Mouse (Mus musculus): ENCODE results near the gene Gm49384. TPM values are rescaled to one million over a fixed set of nuclear protein-coding genes. Genes with fewer than 3 reads are reported as not detected.
A peak's percentile ranks its signal among the peaks of the same experiment; 100 is the strongest.

Gm49384 gene
- polyA plus RNA-seq, 1 experiment from 2014 or later: 20.8 TPM

DNA sequence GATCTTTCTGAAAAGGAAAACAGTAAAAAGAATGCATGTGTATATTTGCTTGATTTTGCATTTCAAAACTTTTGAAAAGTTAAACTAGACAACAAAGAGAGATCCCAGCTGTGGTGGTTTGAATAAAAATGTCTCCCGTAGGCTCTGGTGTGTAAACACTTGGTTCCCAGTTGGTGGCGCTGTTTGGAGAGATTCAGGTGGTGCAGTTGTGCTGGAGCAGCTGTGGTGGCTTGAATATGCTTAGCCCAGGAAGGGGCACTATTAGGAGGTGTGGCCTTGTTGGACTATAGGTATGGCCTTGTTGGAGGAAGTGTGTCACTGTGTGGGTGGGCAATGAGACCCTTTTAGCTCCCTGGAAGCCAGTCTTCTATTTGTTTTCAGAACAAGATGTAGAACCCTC is 25.2 kb upstream of the Gm49384 start:
- H3K27me3 ChIP-seq (ENCODE audit: control insufficient read depth, insufficient read depth, low read length): no peaks in the 10 kb centered on the region
- no peak for ATAC-seq (ENCODE audit: insufficient read depth, low FRiP score)
- no peak overlapping the region for H3K9ac ChIP-seq (ENCODE audit: low read length)
- peaks cover 9% of the 10 kb centered on the region; the same call in 1 of the 2 replicates for H3K4me1 ChIP-seq (ENCODE audit: control insufficient read depth, insufficient read depth, low read length)
- no peak overlapping the region for H3K4me3 ChIP-seq (replicated peaks; ENCODE audit: low read length)
- H3K36me3 ChIP-seq (ENCODE audit: control insufficient read depth, insufficient read depth, low read length): no peaks in the 10 kb centered on the region
- H3K4me2 ChIP-seq (ENCODE audit: low read depth, low read length): no peak overlapping the region
- no peaks in the 10 kb centered on the region for H3K9me3 ChIP-seq (replicated peaks; ENCODE audit: control insufficient read depth, low read length)
- 65% methylated on average over 2 of the region's 2 CpGs for WGBS
- H3K27ac ChIP-seq (ENCODE audit: low read length): no peak overlapping the region

- H3K4me2 ChIP-seq (ENCODE audit: low read depth, low read length): peak within 1 kb of the TSS; percentile 62
- H3K9me3 ChIP-seq (replicated peaks; ENCODE audit: control insufficient read depth, low read length): no peaks in the 10 kb centered on the region
- H3K27ac ChIP-seq (ENCODE audit: low read length): peak within 1 kb of the TSS; percentile 91
- WGBS: under 1% methylated on average over 37 of the region's 37 CpGs
- H3K4me1 ChIP-seq (ENCODE audit: control insufficient read depth, insufficient read depth, low read length): peaks cover 9% of the 10 kb centered on the region; the same call in 1 of the 2 replicates
- no peaks in the 10 kb centered on the region for H3K36me3 ChIP-seq (ENCODE audit: control insufficient read depth, insufficient read depth, low read length)
- H3K9ac ChIP-seq (ENCODE audit: low read length): peak within 1 kb of the TSS; percentile 68
- ATAC-seq (ENCODE audit: insufficient read depth, low FRiP score): peak; percentile 97
- no peaks in the 10 kb centered on the region for H3K27me3 ChIP-seq (ENCODE audit: control insufficient read depth, insufficient read depth, low read length)
- peak within 1 kb of the TSS; percentile 57 for H3K4me3 ChIP-seq (replicated peaks; ENCODE audit: low read length)
These were observed 23.9 kb upstream of the Gm49384 start, which contains the start of gene Pole2 for GRCm38 (mm10) chr12:69227776-69228466. Gene Pole2 (minus strand): TSS chr12:69228195.

DNA sequence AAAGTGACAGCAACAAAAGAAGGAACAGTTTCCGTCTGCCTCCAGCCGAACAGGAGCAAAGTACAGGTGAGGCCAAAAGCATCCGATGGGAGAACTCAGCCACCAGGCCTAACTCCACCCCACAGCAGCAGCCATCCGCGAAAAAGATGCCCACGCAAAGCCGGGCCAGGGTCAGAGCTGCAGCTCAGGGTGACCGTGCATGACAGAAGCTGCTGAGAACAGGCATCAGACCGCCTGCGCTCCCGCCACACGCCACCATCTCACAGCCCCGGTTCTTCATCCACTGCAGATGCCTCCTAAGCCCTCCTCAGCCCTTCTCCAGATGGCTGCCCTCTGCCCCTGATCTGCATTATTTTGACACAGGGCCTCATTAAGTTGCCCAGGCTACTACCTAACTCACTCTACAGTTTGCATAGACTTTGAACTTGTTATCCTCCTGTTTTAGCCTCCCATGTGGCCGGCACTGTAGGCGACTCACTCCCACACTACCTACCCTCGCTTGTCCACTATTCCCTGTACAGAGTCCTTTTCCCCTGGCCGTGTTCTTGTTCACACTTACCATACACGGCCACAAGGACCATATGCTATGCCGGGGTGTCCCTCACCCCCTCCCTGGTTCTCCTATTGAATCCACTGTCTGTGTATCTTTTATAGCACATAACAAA is 16.7 kb upstream of the Gm49384 start:
- WGBS: 89% methylated on average over 19 of the region's 19 CpGs
- Histone ChIP-seq H3K27me3 (ENCODE audit: control insufficient read depth, insufficient read depth, low read length) (no peaks in the 10 kb centered on the region), H3K9me3 (replicated peaks; ENCODE audit: control insufficient read depth, low read length) (no peaks in the 10 kb centered on the region), H3K9ac (ENCODE audit: low read length) (no peak overlapping the region), H3K36me3 (ENCODE audit: control insufficient read depth, insufficient read depth, low read length) (peaks cover 14% of the 10 kb centered on the region; the same call in 1 of the 2 replicates), H3K4me1 (ENCODE audit: control insufficient read depth, insufficient read depth, low read length) (no peaks in the 10 kb centered on the region), H3K4me2 (ENCODE audit: low read depth, low read length) (no peak overlapping the region), H3K27ac (ENCODE audit: low read length) (no peak overlapping the region), H3K4me3 (replicated peaks; ENCODE audit: low read length) (no peak overlapping the region)
- ATAC-seq (ENCODE audit: insufficient read depth, low FRiP score): no peak

DNA sequence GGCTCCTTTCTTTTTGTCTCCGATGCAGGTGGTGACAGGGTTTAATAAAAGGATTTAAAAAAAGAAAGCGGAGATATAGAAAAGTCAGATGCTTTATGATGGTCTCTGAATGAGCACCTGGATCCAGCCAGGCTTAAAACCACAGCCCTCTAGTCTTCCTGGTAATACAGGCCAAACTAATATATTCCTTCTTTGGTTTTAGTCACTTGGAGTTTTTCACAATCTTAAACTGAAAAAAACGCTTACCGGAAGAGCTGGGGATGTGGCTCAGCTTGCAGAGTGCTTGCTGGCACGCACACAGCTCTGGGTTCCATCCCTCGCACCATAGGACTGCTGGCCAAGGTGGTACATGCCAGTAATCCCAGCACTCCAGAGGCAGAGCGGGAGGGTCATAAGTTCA is 12.5 kb upstream of the Gm49384 start:
- Histone ChIP-seq H3K9ac (ENCODE audit: low read length) (no peak overlapping the region), H3K4me2 (ENCODE audit: low read depth, low read length) (no peak overlapping the region), H3K4me1 (ENCODE audit: control insufficient read depth, insufficient read depth, low read length) (no peaks in the 10 kb centered on the region), H3K27me3 (ENCODE audit: control insufficient read depth, insufficient read depth, low read length) (no peaks in the 10 kb centered on the region), H3K9me3 (replicated peaks; ENCODE audit: control insufficient read depth, low read length) (no peaks in the 10 kb centered on the region), H3K36me3 (ENCODE audit: control insufficient read depth, insufficient read depth, low read length) (peaks cover 14% of the 10 kb centered on the region; the same call in 1 of the 2 replicates), H3K27ac (ENCODE audit: low read length) (no peak overlapping the region), H3K4me3 (replicated peaks; ENCODE audit: low read length) (no peak overlapping the region)
- no peak for ATAC-seq (ENCODE audit: insufficient read depth, low FRiP score)
- WGBS: 92% methylated on average over 7 of the region's 7 CpGs

- Histone ChIP-seq H3K4me2 (ENCODE audit: low read depth, low read length) (no peak overlapping the region), H3K27ac (ENCODE audit: low read length) (no peak overlapping the region), H3K27me3 (ENCODE audit: control insufficient read depth, insufficient read depth, low read length) (no peaks in the 10 kb centered on the region), H3K36me3 (ENCODE audit: control insufficient read depth, insufficient read depth, low read length) (peaks cover 9% of the 10 kb centered on the region; the same call in 1 of the 2 replicates), H3K9me3 (replicated peaks; ENCODE audit: control insufficient read depth, low read length) (no peaks in the 10 kb centered on the region), H3K4me3 (replicated peaks; ENCODE audit: low read length) (no peak overlapping the region), H3K9ac (ENCODE audit: low read length) (no peak overlapping the region), H3K4me1 (ENCODE audit: control insufficient read depth, insufficient read depth, low read length) (no peaks in the 10 kb centered on the region)
- no peak for ATAC-seq (ENCODE audit: insufficient read depth, low FRiP score)
- 75% methylated on average over 3 of the region's 3 CpGs for WGBS
These were observed 11.1 kb upstream of the Gm49384 start for GRCm38 (mm10) chr12:69215000-69215785.

DNA sequence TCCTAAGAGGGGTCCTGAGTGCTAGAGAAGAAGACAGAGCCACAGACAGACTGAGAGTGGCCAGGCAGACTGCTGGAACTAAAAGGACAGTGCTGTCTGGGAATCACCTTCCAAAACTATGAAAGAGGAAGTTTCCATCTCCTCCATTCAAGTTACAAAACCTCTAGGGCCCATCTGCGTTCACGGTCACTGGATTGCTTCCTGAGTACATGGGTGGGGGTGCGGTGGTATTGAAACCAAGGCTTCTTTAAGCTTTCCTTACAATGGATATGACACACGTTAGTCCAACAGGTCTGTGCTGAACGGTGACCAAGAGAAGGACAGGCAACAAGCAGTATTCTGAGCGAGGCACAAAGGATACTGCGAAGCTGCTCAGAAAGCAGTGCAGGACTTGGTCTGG is 10.3 kb upstream of the Gm49384 start:
- H3K4me3 ChIP-seq (replicated peaks; ENCODE audit: low read length): no peak overlapping the region
- ATAC-seq (ENCODE audit: insufficient read depth, low FRiP score): no peak
- H3K27ac ChIP-seq (ENCODE audit: low read length): no peak overlapping the region
- no peaks in the 10 kb centered on the region for H3K27me3 ChIP-seq (ENCODE audit: control insufficient read depth, insufficient read depth, low read length)
- H3K4me2 ChIP-seq (ENCODE audit: low read depth, low read length): no peak overlapping the region
- peaks cover 15% of the 10 kb centered on the region for H3K36me3 ChIP-seq (ENCODE audit: control insufficient read depth, insufficient read depth, low read length)
- no peak overlapping the region for H3K9ac ChIP-seq (ENCODE audit: low read length)
- no peaks in the 10 kb centered on the region for H3K4me1 ChIP-seq (ENCODE audit: control insufficient read depth, insufficient read depth, low read length)
- no peaks in the 10 kb centered on the region for H3K9me3 ChIP-seq (replicated peaks; ENCODE audit: control insufficient read depth, low read length)
- 95% methylated on average over 7 of the region's 7 CpGs for WGBS

DNA sequence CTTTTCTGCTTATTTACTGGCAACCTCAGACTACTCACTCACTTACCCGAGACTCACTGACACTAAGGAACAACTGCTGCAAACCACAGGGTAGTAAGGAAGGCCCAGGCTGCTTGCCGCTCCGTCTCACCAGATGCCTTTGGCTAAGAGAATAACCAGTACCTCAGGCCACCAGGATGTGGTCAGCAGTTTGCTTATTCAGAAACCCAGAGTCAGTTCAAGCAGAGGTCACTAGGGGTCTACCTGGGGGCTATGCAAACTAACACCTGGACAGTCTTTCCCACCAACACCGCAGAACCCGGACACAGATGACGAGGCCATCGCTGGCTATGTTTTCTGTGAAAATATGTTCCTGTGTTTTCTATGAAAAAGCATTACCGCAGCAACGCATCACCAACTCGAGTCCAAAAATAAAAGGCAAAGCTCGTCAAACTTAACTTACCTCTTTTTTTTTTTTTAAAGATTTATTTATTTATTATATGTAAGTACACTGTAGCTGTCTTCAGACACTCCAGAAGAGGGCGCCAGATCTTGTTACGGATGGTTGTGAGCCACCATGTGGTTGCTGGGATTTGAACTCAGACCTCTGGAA is 9.2 kb upstream of the Gm49384 start:
- Histone ChIP-seq H3K4me1 (ENCODE audit: control insufficient read depth, insufficient read depth, low read length) (no peaks in the 10 kb centered on the region), H3K4me2 (ENCODE audit: low read depth, low read length) (no peak overlapping the region), H3K9ac (ENCODE audit: low read length) (no peak overlapping the region), H3K9me3 (replicated peaks; ENCODE audit: control insufficient read depth, low read length) (no peaks in the 10 kb centered on the region), H3K4me3 (replicated peaks; ENCODE audit: low read length) (no peak overlapping the region), H3K27me3 (ENCODE audit: control insufficient read depth, insufficient read depth, low read length) (no peaks in the 10 kb centered on the region), H3K36me3 (ENCODE audit: control insufficient read depth, insufficient read depth, low read length) (peaks cover 15% of the 10 kb centered on the region), H3K27ac (ENCODE audit: low read length) (no peak overlapping the region)
- no peak for ATAC-seq (ENCODE audit: insufficient read depth, low FRiP score)
- WGBS: 94% methylated on average over 13 of the region's 13 CpGs

- no peak overlapping the region for H3K27ac ChIP-seq (ENCODE audit: low read length)
- 68% methylated on average over 5 of the region's 5 CpGs for WGBS
- ATAC-seq (ENCODE audit: insufficient read depth, low FRiP score): no peak
- H3K9ac ChIP-seq (ENCODE audit: low read length): no peak overlapping the region
- H3K4me3 ChIP-seq (replicated peaks; ENCODE audit: low read length): no peak overlapping the region
- H3K27me3 ChIP-seq (ENCODE audit: control insufficient read depth, insufficient read depth, low read length): no peaks in the 10 kb centered on the region
- H3K4me2 ChIP-seq (ENCODE audit: low read depth, low read length): no peak overlapping the region
- H3K36me3 ChIP-seq (ENCODE audit: control insufficient read depth, insufficient read depth, low read length): peaks cover 8% of the 10 kb centered on the region; the same call in 1 of the 2 replicates
- H3K4me1 ChIP-seq (ENCODE audit: control insufficient read depth, insufficient read depth, low read length): no peaks in the 10 kb centered on the region
- H3K9me3 ChIP-seq (replicated peaks; ENCODE audit: control insufficient read depth, low read length): no peaks in the 10 kb centered on the region
These were observed 7.0 kb upstream of the Gm49384 start for GRCm38 (mm10) chr12:69211057-69211456.
